Mouse (Mus musculus) liver, embryonic 11.5 days (tissue): Measurements from ENCODE around the gene Igfbp4. TPM values are rescaled to one million over a fixed set of nuclear protein-coding genes. Genes with fewer than 3 reads are reported as not detected.

Experiments used
- ATAC-seq: fragments of 200-750 bp; cut with Nextera tagmentation; replicated peaks from 2 replicates; pipeline ENCODE4 v1.8.0; 2017; ENCODE audit warnings: moderate number of reproducible peaks, mild to moderate bottlenecking, moderate TSS enrichment, moderate library complexity; ENCODE audit not compliant: low FRiP score
- DNase-seq: peaks from one replicate; pipeline ENCODE4 v3.0.0-alpha.2; 2017; ENCODE audit warnings: low spot score
- H3K27ac ChIP-seq: fragments of 300-500 bp; sonication (generic); 2 replicates; pipeline ENCODE4 v1.5.1; 2014; ENCODE audit warnings: mild to moderate bottlenecking, low read depth, low read length, control low read depth
- H3K27me3 ChIP-seq: fragments of 300-500 bp; sonication (generic); replicated peaks from 2 replicates; pipeline ENCODE4 v1.6.1; 2014; ENCODE audit warnings: low read length, mixed read lengths; ENCODE audit not compliant: control insufficient read depth, insufficient read depth
- H3K36me3 ChIP-seq: fragments of 300-500 bp; sonication (generic); 2 replicates; pipeline ENCODE4 v1.6.1; 2014; ENCODE audit warnings: mild to moderate bottlenecking, low read length, moderate library complexity, mixed read lengths; ENCODE audit not compliant: control insufficient read depth, insufficient read depth
- H3K4me1 ChIP-seq: fragments of 300-500 bp; sonication (generic); replicated peaks from 2 replicates; pipeline ENCODE4 v1.6.1; 2014; ENCODE audit warnings: low read length, mixed read lengths; ENCODE audit not compliant: control insufficient read depth, insufficient read depth
- H3K4me2 ChIP-seq: fragments of 300-500 bp; sonication (generic); 2 replicates; pipeline ENCODE4 v1.6.1; 2014; ENCODE audit warnings: mild to moderate bottlenecking, control low read depth, moderate library complexity
- H3K4me3 ChIP-seq: fragments of 300-500 bp; sonication (generic); 2 replicates; pipeline ENCODE4 v1.5.1; 2014; ENCODE audit warnings: low read depth, low read length, control low read depth
- H3K9ac ChIP-seq: fragments of 300-500 bp; sonication (generic); 2 replicates; pipeline ENCODE4 v1.6.1; 2014; ENCODE audit warnings: low read depth, low read length, control low read depth
- H3K9me3 ChIP-seq: fragments of 300-500 bp; sonication (generic); 2 replicates; pipeline ENCODE4 v1.6.1; 2016; ENCODE audit warnings: low read length, inconsistent platforms, mixed read lengths; ENCODE audit not compliant: control insufficient read depth
- WGBS: fragments of 180-500 bp; shearing (Covaris S2); extraction: QIAGEN DNeasy Blood & Tissue Kit; methylation state at CpG from one replicate; pipeline ENCODE4 v1.1.7; 2014; 5-methylcytosine and 5-hydroxymethylcytosine counted together
- polyA plus RNA-seq: library from polyadenylated mRNA; unstranded; fragments of >200 nt; fragmentation: Nextera tagmentation; extraction: Ambion mirVana; gene quantifications from 2 replicates; pipeline ENCODE4 v1.2.1, GENCODE M21; 2014

Gene Igfbp4
- 324 and 328 TPM in 2 replicates for polyA plus RNA-seq

- Histone ChIP-seq H3K4me2 (peak within 1 kb of the TSS; percentile 86), H3K27ac (peak within 1 kb of the TSS; percentile 90), H3K9ac (peak within 1 kb of the TSS; percentile 86), H3K36me3 (0 out of 2 replicates have a peak, but pooled peaks cover 3% of the 10 kb centered on the region), H3K4me3 (peak within 1 kb of the TSS; percentile 73), H3K27me3 (peaks cover 24% of the 10 kb centered on the region), H3K9me3 (no peaks in the 10 kb centered on the region), H3K4me1 (peaks cover 37% of the 10 kb centered on the region)
- ATAC-seq (peak; percentile 27), DNase-seq (peak; percentile 79)
- WGBS, result under 1% methylated on average over 56 of the region's 63 CpGs
Measured at GRCm38 (mm10) chr11:99041051-99041729, at the start of gene Igfbp4. Igfbp4 (plus strand) TSS chr11:99041244.

- no peaks in the 10 kb centered on the region for H3K4me1 ChIP-seq
- no peak overlapping the region for H3K9ac ChIP-seq
- no peak for DNase-seq
- 95% methylated on average over 7 of the region's 7 CpGs for WGBS
- H3K36me3 ChIP-seq, result peaks cover 87% of the 10 kb centered on the region
- H3K27me3 ChIP-seq, result no peaks in the 10 kb centered on the region
- no peak overlapping the region for H3K4me2 ChIP-seq
- H3K9me3 ChIP-seq, result no peaks in the 10 kb centered on the region
- H3K27ac ChIP-seq, result no peak overlapping the region
- H3K4me3 ChIP-seq, result no peak overlapping the region
- no peak for ATAC-seq
Measured at GRCm38 (mm10) chr11:98995987-98996386, 45.1 kb upstream of the Igfbp4 start.

GRCm38 (mm10) chr11:98997659-98998058 lies 43.4 kb upstream of the Igfbp4 start:
- no peak for DNase-seq
- Histone ChIP-seq H3K4me2 (no peak overlapping the region), H3K36me3 (peaks cover 90% of the 10 kb centered on the region), H3K4me3 (no peak overlapping the region), H3K27ac (no peak overlapping the region), H3K27me3 (no peaks in the 10 kb centered on the region), H3K9me3 (no peaks in the 10 kb centered on the region), H3K4me1 (no peaks in the 10 kb centered on the region), H3K9ac (no peak overlapping the region)
- WGBS, result 90% methylated on average over 4 of the region's 4 CpGs
- ATAC-seq, result no peak

GRCm38 (mm10) chr11:98998776-98999175 lies 42.3 kb upstream of the Igfbp4 start:
- H3K27me3 ChIP-seq, result no peaks in the 10 kb centered on the region
- DNase-seq, result no peak
- H3K4me3 ChIP-seq, result no peak overlapping the region
- H3K4me2 ChIP-seq, result no peak overlapping the region
- no peak overlapping the region for H3K9ac ChIP-seq
- H3K36me3 ChIP-seq, result peaks cover 87% of the 10 kb centered on the region
- H3K4me1 ChIP-seq, result no peaks in the 10 kb centered on the region
- H3K9me3 ChIP-seq, result no peaks in the 10 kb centered on the region
- no peak overlapping the region for H3K27ac ChIP-seq
- ATAC-seq, result no peak

GRCm38 (mm10) chr11:98999243-98999642 lies 41.8 kb upstream of the Igfbp4 start:
- DNase-seq (no peak), ATAC-seq (no peak)
- Histone ChIP-seq H3K4me3 (no peak overlapping the region), H3K27me3 (no peaks in the 10 kb centered on the region), H3K4me2 (no peak overlapping the region), H3K9me3 (no peaks in the 10 kb centered on the region), H3K36me3 (peaks cover 86% of the 10 kb centered on the region), H3K4me1 (no peaks in the 10 kb centered on the region), H3K27ac (no peak overlapping the region), H3K9ac (no peak overlapping the region)
- 96% methylated on average over 11 of the region's 11 CpGs for WGBS

- no peak overlapping the region for H3K9ac ChIP-seq
- no peak overlapping the region for H3K4me3 ChIP-seq
- DNase-seq (no peak), ATAC-seq (no peak)
- no peak overlapping the region for H3K27ac ChIP-seq
- H3K36me3 ChIP-seq, result peaks cover 70% of the 10 kb centered on the region
- H3K4me2 ChIP-seq, result no peak overlapping the region
- no peaks in the 10 kb centered on the region for H3K4me1 ChIP-seq
- H3K27me3 ChIP-seq, result no peaks in the 10 kb centered on the region
- H3K9me3 ChIP-seq, result no peaks in the 10 kb centered on the region
- 88% methylated on average over 9 of the region's 9 CpGs for WGBS
Measured at GRCm38 (mm10) chr11:99006788-99007187, 34.3 kb upstream of the Igfbp4 start.

GRCm38 (mm10) chr11:99010124-99010523 lies 30.9 kb upstream of the Igfbp4 start:
- DNase-seq, result no peak
- Histone ChIP-seq H3K4me1 (no peaks in the 10 kb centered on the region), H3K4me3 (no peak overlapping the region), H3K4me2 (no peak overlapping the region), H3K9ac (no peak overlapping the region), H3K36me3 (peaks cover 71% of the 10 kb centered on the region), H3K9me3 (no peaks in the 10 kb centered on the region), H3K27ac (no peak overlapping the region), H3K27me3 (no peaks in the 10 kb centered on the region)
- ATAC-seq, result no peak
- WGBS, result 62% methylated on average over 4 of the region's 4 CpGs

- H3K27ac ChIP-seq, result no peak overlapping the region
- no peaks in the 10 kb centered on the region for H3K4me1 ChIP-seq
- H3K4me2 ChIP-seq, result no peak overlapping the region
- no peaks in the 10 kb centered on the region for H3K9me3 ChIP-seq
- 92% methylated on average over 5 of the region's 5 CpGs for WGBS
- no peak for DNase-seq
- H3K27me3 ChIP-seq, result no peaks in the 10 kb centered on the region
- peaks cover 70% of the 10 kb centered on the region for H3K36me3 ChIP-seq
- H3K9ac ChIP-seq, result no peak overlapping the region
- no peak overlapping the region for H3K4me3 ChIP-seq
- ATAC-seq, result no peak
Measured at GRCm38 (mm10) chr11:99010706-99011105, 30.3 kb upstream of the Igfbp4 start.

- ATAC-seq (no peak), DNase-seq (no peak)
- Histone ChIP-seq H3K27ac (no peak overlapping the region), H3K36me3 (peaks cover 78% of the 10 kb centered on the region), H3K9me3 (no peaks in the 10 kb centered on the region), H3K4me2 (no peak overlapping the region), H3K27me3 (no peaks in the 10 kb centered on the region), H3K4me1 (no peaks in the 10 kb centered on the region), H3K9ac (no peak overlapping the region), H3K4me3 (no peak overlapping the region)
- 93% methylated on average over 1 of the region's 1 CpGs for WGBS
Measured at GRCm38 (mm10) chr11:99013856-99014255, 27.2 kb upstream of the Igfbp4 start.
